Mouse (Mus musculus) hindbrain, embryonic 11.5 days (tissue): Measurements from ENCODE around the gene Serpina3k. TPM values are rescaled to one million over a fixed set of nuclear protein-coding genes. Genes with fewer than 3 reads are reported as not detected.
"Not testable (repeated sequence)": the region's sequence is repeated elsewhere in the genome, so short reads cannot be mapped to it uniquely, and the experiment has no call there.

ENCODE experiments used
- ATAC-seq: fragments of 200-750 bp; cut with Nextera tagmentation; 2 replicates; pipeline ENCODE4 v1.8.0; 2017; ENCODE audit warnings: mild to moderate bottlenecking, moderate TSS enrichment, moderate library complexity; ENCODE audit not compliant: low FRiP score
- DNase-seq: peaks from one replicate; pipeline ENCODE4 v3.0.0-alpha.2; 2015; ENCODE audit warnings: low spot score
- H3K27ac ChIP-seq: fragments of 300-500 bp; sonication (generic); 2 replicates; pipeline ENCODE4 v1.5.1; 2014; ENCODE audit warnings: mild to moderate bottlenecking, low read depth, low read length
- H3K27me3 ChIP-seq: fragments of 300-500 bp; sonication (generic); 2 replicates; pipeline ENCODE4 v1.6.1; 2014; ENCODE audit warnings: mild to moderate bottlenecking, low read length, moderate library complexity, mixed read lengths; ENCODE audit not compliant: control insufficient read depth, insufficient read depth
- H3K36me3 ChIP-seq: fragments of 300-500 bp; sonication (generic); 2 replicates; pipeline ENCODE4 v1.6.1; 2014; ENCODE audit warnings: mild to moderate bottlenecking, low read length, moderate library complexity, mixed read lengths; ENCODE audit not compliant: control insufficient read depth, insufficient read depth
- H3K4me1 ChIP-seq: fragments of 300-500 bp; sonication (generic); replicated peaks from 2 replicates; pipeline ENCODE4 v1.6.1; 2014; ENCODE audit warnings: low read length, mixed read lengths; ENCODE audit not compliant: control insufficient read depth, insufficient read depth
- H3K4me2 ChIP-seq: fragments of 300-500 bp; sonication (generic); replicated peaks from 2 replicates; pipeline ENCODE4 v1.6.1; 2014; ENCODE audit warnings: mild to moderate bottlenecking, low read depth, low read length
- H3K4me3 ChIP-seq: fragments of 300-500 bp; sonication (generic); 2 replicates; pipeline ENCODE4 v1.5.1; 2014; ENCODE audit warnings: low read depth, low read length
- H3K9ac ChIP-seq: fragments of 300-500 bp; sonication (generic); 2 replicates; pipeline ENCODE4 v1.6.1; 2014; ENCODE audit warnings: low read depth, low read length
- H3K9me3 ChIP-seq: fragments of 300-500 bp; sonication (generic); 2 replicates; pipeline ENCODE4 v1.6.1; 2016; ENCODE audit warnings: low read length; ENCODE audit not compliant: control insufficient read depth
- WGBS: fragments of 180-500 bp; shearing (Covaris S2); extraction: QIAGEN DNeasy Blood & Tissue Kit; methylation state at CpG from one replicate; pipeline ENCODE4 v1.1.7; 2014; 5-methylcytosine and 5-hydroxymethylcytosine counted together
- polyA plus RNA-seq: library from polyadenylated mRNA; unstranded; fragments of >200 nt; fragmentation: Nextera tagmentation; extraction: Ambion mirVana; gene quantifications from 2 replicates; pipeline ENCODE4 v1.2.1, GENCODE M21; 2014

The Serpina3k gene
- polyA plus RNA-seq = not detected in 2 replicates

DNA sequence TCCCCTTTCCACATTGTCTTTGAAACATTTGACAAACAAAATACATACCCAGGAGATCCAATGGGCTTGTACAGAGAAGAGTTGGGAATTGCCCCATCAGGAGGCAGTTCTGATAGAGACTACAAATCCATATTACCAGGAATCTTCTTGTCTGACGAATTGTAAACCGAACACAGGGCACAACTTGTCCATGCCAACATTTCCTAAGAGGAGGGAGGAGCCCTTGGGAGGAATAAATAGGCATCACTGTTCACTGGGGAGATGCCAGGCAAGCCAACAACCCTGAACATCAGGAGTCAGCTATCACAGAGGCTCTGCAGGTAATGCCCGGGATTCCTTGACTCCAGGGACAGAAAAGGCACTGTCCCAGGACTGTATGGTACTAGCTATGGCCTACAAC, at the start of gene Serpina3k, which contains the start of gene Serpina3m:
Serpina3k (plus strand) TSS at position 261 of the 400 bp plus-strand sequence.
Serpina3m (plus strand) TSS at position 261 of the 400 bp plus-strand sequence.
- not testable (repeated sequence) for H3K9me3 ChIP-seq, H3K36me3 ChIP-seq, ATAC-seq, H3K4me3 ChIP-seq, H3K4me1 ChIP-seq, H3K9ac ChIP-seq, DNase-seq, H3K27me3 ChIP-seq, H3K27ac ChIP-seq, H3K4me2 ChIP-seq
- 76% methylated on average over 3 of the region's 3 CpGs for WGBS

DNA sequence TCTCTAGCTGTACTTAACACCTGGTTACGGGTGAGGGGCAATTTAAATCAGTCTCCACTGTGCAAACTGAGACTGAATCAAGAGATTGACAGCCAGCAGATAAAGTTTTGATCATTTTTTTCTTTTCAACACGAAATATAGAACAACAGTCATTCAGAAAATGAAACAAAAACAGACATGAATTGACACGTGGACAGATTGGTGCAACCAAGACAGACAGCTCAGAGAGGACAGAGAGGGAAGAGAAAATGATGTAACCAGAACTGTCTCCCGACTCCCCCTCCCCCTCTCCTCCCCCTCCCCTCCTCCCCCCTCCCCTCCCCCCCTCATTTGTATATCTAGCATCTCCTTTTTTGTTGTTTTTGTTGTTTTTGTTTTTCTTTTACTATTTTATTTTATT, 48.4 kb upstream of the Serpina3k start:
- Histone ChIP-seq H3K9me3 (no peaks in the 10 kb centered on the region), H3K36me3 (no peaks in the 10 kb centered on the region), H3K4me1 (no peaks in the 10 kb centered on the region), H3K27ac (no peak overlapping the region), H3K27me3 (no peaks in the 10 kb centered on the region), H3K4me2 (no peak overlapping the region), H3K4me3 (no peak overlapping the region), H3K9ac (no peak overlapping the region)
- ATAC-seq (no peak), DNase-seq (no peak)
- 59% methylated on average over 4 of the region's 4 CpGs for WGBS

DNA sequence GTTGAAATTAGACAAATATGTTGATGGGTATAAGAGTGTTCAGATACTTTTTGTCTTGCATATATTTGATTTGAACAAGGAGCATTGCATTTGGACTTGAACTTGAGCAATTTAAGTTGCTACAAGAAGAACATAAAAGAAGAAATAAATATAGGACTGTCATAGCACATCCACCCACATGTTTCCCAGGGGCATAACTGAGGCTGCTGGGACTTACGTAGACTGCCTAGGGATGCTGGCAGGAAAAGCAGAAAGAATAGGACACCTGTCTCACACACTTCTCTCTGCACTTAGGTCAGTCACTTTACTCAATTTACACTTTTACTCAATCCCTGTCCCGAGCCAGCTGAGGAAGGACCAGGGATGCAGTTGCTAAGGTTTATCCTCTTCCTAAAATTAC, 44.3 kb upstream of the Serpina3k start:
- no peaks in the 10 kb centered on the region for H3K27me3 ChIP-seq
- no peak overlapping the region for H3K9ac ChIP-seq
- no peaks in the 10 kb centered on the region for H3K4me1 ChIP-seq
- no peaks in the 10 kb centered on the region for H3K36me3 ChIP-seq
- DNase-seq (no peak), ATAC-seq (no peak)
- H3K9me3 ChIP-seq = no peaks in the 10 kb centered on the region
- H3K4me3 ChIP-seq = no peak overlapping the region
- no peak overlapping the region for H3K4me2 ChIP-seq
- no peak overlapping the region for H3K27ac ChIP-seq
- WGBS = 88% methylated on average over 2 of the region's 2 CpGs

DNA sequence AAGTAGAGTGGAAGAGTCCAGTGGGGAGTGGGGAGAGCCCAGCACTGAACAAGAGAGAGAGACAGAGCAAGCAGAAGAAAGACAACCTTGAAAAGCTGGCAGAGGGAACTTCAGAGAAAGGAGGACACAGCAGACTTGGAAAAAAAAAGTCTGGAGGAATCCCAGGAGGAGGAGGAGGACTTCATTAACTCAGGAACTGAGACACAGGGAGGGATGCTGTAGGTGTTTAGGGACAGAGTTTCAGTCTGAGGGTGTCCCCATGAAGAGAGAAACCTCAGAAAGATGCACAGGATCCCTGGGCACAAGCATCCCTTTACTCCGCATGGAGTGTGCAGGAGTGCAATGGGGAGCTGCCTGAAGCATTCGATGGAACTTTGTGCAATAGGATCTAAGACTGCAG, 40.2 kb upstream of the Serpina3k start:
- no peak for ATAC-seq
- H3K4me3 ChIP-seq = no peak overlapping the region
- WGBS = 87% methylated on average over 2 of the region's 2 CpGs

DNA sequence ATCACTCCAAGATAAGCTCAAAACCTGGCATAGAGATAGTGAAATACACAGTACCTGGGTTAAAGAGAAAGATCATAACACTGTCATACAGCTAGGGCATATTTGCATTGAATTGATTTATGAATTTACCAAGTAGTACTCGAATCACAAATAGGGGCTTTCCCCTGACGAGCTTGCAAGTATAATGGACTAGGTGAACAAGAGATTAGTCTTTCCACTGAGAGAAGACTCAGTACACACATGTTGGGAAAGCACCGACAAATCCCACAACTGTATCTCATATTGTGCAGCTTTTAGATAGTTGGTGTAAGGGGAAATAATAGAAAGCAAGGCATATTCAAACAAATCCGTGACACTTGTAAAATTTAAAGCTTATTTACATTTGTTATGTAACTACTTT, 32.3 kb upstream of the Serpina3k start:
- 88% methylated on average over 4 of the region's 4 CpGs for WGBS
- ATAC-seq (no peak), DNase-seq (no peak)
- no peaks in the 10 kb centered on the region for H3K9me3 ChIP-seq
- H3K27me3 ChIP-seq = no peaks in the 10 kb centered on the region
- H3K4me2 ChIP-seq = no peak overlapping the region
- no peaks in the 10 kb centered on the region for H3K36me3 ChIP-seq
- no peak overlapping the region for H3K27ac ChIP-seq
- no peak overlapping the region for H3K9ac ChIP-seq
- no peaks in the 10 kb centered on the region for H3K4me1 ChIP-seq
- no peak overlapping the region for H3K4me3 ChIP-seq

More for the DNA sequence above, 40.2 kb upstream of the Serpina3k start:
- Histone ChIP-seq H3K9me3 (no peaks in the 10 kb centered on the region), H3K9ac (no peak overlapping the region), H3K27ac (no peak overlapping the region), H3K27me3 (no peaks in the 10 kb centered on the region), H3K36me3 (no peaks in the 10 kb centered on the region), H3K4me2 (no peak overlapping the region), H3K4me1 (no peaks in the 10 kb centered on the region)
- no peak for DNase-seq

DNA sequence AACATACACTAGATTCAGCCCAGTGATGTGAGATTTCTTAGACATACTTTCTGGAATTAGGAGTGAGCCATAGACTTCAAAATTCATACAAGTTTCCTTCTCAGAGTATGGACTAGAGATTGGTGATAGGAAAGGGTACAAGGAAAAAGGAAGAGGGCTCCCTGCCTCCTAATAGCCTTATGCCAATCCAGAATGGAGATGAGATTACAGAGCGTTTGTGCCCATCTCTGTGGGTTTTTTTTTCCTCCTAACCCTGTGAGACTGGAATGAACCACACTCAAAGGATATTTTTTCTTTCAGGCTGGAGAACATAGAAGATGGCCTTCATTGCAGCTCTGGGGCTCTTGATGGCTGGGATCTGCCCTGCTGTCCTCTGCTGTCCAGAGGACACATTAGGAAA, 24.0 kb upstream of the Serpina3k start, which contains the start of gene Serpina3j:
Serpina3j (plus strand) TSS at position 301 of the 400 bp plus-strand sequence.
- H3K27me3 ChIP-seq = no peaks in the 10 kb centered on the region
- H3K4me2 ChIP-seq = no peak within 1 kb of the TSS
- 78% methylated on average over 1 of the region's 1 CpGs for WGBS
- ATAC-seq (no peak), DNase-seq (no peak)
- no peak within 1 kb of the TSS for H3K27ac ChIP-seq
- H3K9ac ChIP-seq = no peak within 1 kb of the TSS
- H3K4me3 ChIP-seq = no peak within 1 kb of the TSS
- no peaks in the 10 kb centered on the region for H3K4me1 ChIP-seq
- no peaks in the 10 kb centered on the region for H3K36me3 ChIP-seq
- H3K9me3 ChIP-seq = no peaks in the 10 kb centered on the region

DNA sequence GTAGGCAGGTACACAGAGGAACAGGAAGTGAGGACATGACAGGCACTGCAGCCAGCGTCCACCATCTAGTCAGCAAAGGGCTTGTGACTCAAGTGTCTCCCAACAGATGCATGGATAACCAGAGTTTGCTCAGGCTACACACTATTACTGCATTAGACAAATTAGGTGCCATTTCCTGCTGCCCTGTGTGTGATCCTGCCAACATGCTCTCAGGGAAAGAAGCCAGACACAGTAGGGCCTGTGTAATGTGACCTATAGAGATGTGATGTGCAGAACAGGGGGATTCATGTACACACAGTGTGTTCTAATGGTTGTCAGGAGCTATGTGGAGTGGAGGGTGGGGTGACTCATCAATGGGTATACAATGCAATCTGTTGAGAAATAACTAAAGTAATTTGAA, 15.8 kb upstream of the Serpina3k start:
- no peaks in the 10 kb centered on the region for H3K4me1 ChIP-seq
- ATAC-seq (no peak), DNase-seq (no peak)
- no peak overlapping the region for H3K4me2 ChIP-seq
- no peak overlapping the region for H3K27ac ChIP-seq
- no peaks in the 10 kb centered on the region for H3K36me3 ChIP-seq
- H3K9me3 ChIP-seq = no peaks in the 10 kb centered on the region
- no peak overlapping the region for H3K4me3 ChIP-seq
- no peaks in the 10 kb centered on the region for H3K27me3 ChIP-seq
- no peak overlapping the region for H3K9ac ChIP-seq
- 74% methylated on average over 1 of the region's 1 CpGs for WGBS

DNA sequence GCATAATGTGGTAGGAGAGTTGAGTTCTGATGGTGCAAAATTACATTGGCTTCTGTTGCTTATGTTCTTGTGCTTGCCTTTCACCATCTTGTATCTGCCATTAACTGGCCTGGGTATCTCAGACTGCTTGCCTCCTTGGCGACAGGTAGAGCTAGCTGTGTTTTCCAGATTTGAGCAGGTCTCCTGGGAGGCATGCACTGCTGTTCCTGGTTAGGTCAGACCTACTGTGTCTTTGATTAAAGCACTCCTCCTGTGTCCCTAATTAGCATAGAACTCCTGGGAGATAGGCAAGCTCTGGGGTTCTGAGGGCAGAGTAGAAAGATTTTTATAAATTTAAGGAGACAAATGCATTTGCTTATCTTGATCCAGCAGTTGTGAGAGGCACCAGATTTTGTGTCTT, 6.6 kb upstream of the Serpina3k start:
- H3K9me3 ChIP-seq = no peaks in the 10 kb centered on the region
- no peak overlapping the region for H3K27ac ChIP-seq
- no peak overlapping the region for H3K4me3 ChIP-seq
- no peaks in the 10 kb centered on the region for H3K4me1 ChIP-seq
- ATAC-seq (no peak), DNase-seq (no peak)
- 35% methylated on average over 1 of the region's 1 CpGs for WGBS
- H3K36me3 ChIP-seq = no peaks in the 10 kb centered on the region
- no peak overlapping the region for H3K4me2 ChIP-seq
- H3K9ac ChIP-seq = no peak overlapping the region
- H3K27me3 ChIP-seq = no peaks in the 10 kb centered on the region

DNA sequence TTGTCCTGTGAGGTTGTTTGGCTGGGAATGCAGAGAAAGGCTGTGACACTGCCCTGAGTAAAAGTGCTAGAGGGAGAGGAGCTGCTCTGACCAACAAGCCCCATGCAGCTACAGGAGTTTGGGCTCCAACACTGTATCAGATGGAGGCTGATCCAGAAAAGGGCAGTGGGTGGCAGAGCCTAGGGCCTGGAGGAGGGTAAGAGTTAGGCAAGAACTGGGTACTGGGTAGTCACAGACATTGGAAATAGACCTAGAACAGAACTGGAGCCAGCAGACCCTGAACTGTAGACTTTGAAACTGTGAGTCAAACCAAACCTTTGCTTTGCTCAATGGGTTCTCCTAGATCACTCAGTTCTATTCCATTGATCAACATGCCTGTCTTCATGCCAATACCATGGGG, 1.4 kb upstream of the Serpina3k start:
- not testable (repeated sequence) for DNase-seq, H3K9ac ChIP-seq, H3K27ac ChIP-seq, H3K36me3 ChIP-seq, H3K27me3 ChIP-seq, ATAC-seq, H3K4me3 ChIP-seq, H3K4me1 ChIP-seq, H3K4me2 ChIP-seq, H3K9me3 ChIP-seq
